Mouse (Mus musculus) hindbrain, embryonic 14.5 days (tissue): ENCODE data around the gene Ptprg. TPM values are rescaled to one million over a fixed set of nuclear protein-coding genes. Genes with fewer than 3 reads are reported as not detected.

ENCODE experiments used
- ATAC-seq: fragments of 200-750 bp; cut with Nextera tagmentation; 2 replicates; pipeline ENCODE4 v1.8.0; 2017; ENCODE audit warnings: moderate number of reproducible peaks, mild to moderate bottlenecking, moderate TSS enrichment, moderate library complexity; ENCODE audit not compliant: low FRiP score
- DNase-seq: peaks from one replicate; pipeline ENCODE4 v3.0.0-alpha.2; 2015; ENCODE audit warnings: low spot score
- H3K27ac ChIP-seq: fragments of 300-500 bp; sonication (generic); 2 replicates; pipeline ENCODE4 v1.5.1; 2014; ENCODE audit warnings: mild to moderate bottlenecking, moderate library complexity
- H3K27me3 ChIP-seq: fragments of 300-500 bp; sonication (generic); 2 replicates; pipeline ENCODE4 v1.6.1; 2014; ENCODE audit warnings: mild to moderate bottlenecking, low read length, mixed read lengths; ENCODE audit not compliant: control insufficient read depth, insufficient read depth
- H3K36me3 ChIP-seq: fragments of 300-500 bp; sonication (generic); replicated peaks from 2 replicates; pipeline ENCODE4 v1.6.1; 2014; ENCODE audit not compliant: control insufficient read depth, insufficient read depth
- H3K4me1 ChIP-seq: fragments of 300-500 bp; sonication (generic); replicated peaks from 2 replicates; pipeline ENCODE4 v1.6.1; 2014; ENCODE audit warnings: antibody characterized with exemption, low read length, mixed read lengths; ENCODE audit not compliant: control insufficient read depth, insufficient read depth
- H3K4me2 ChIP-seq: fragments of 300-500 bp; sonication (generic); replicated peaks from 2 replicates; pipeline ENCODE4 v1.6.1; 2014; ENCODE audit warnings: mild to moderate bottlenecking, moderate library complexity
- H3K4me3 ChIP-seq: fragments of 300-500 bp; sonication (generic); replicated peaks from 2 replicates; pipeline ENCODE4 v1.5.1; 2014; ENCODE audit warnings: mild to moderate bottlenecking, low read length
- H3K9ac ChIP-seq: fragments of 300-500 bp; sonication (generic); 2 replicates; pipeline ENCODE4 v1.6.1; 2014
- H3K9me3 ChIP-seq: fragments of 300-500 bp; sonication (generic); 2 replicates; pipeline ENCODE4 v1.6.1; 2016; ENCODE audit warnings: low read length; ENCODE audit not compliant: control insufficient read depth
- WGBS: fragments of 180-500 bp; shearing (Covaris S2); extraction: QIAGEN DNeasy Blood & Tissue Kit; methylation state at CpG from one replicate; pipeline ENCODE4 v1.1.7; 2014; 5-methylcytosine and 5-hydroxymethylcytosine counted together
- polyA plus RNA-seq: library from polyadenylated mRNA; unstranded; fragments of >200 nt; fragmentation: Nextera tagmentation; extraction: Ambion mirVana; gene quantifications from 2 replicates; pipeline ENCODE4 v1.2.1, GENCODE M21; 2014

Ptprg gene
- polyA plus RNA-seq, 1 experiment from 2014 or later, result 49.0 TPM

- H3K4me3 ChIP-seq, result no peak overlapping the region
- H3K4me1 ChIP-seq, result no peaks in the 10 kb centered on the region
- 70% methylated on average over 1 of the region's 1 CpGs for WGBS
- no peak overlapping the region for H3K9ac ChIP-seq
- H3K4me2 ChIP-seq, result no peak overlapping the region
- no peak for DNase-seq
- ATAC-seq, result no peak
- no peaks in the 10 kb centered on the region for H3K36me3 ChIP-seq
- no peak overlapping the region for H3K27ac ChIP-seq
- no peaks in the 10 kb centered on the region for H3K27me3 ChIP-seq
- H3K9me3 ChIP-seq, result no peaks in the 10 kb centered on the region
Observed at GRCm38 (mm10) chr14:12070361-12070760, 517.0 kb downstream of the Ptprg start.

- Histone ChIP-seq H3K27me3 (no peaks in the 10 kb centered on the region), H3K36me3 (no peaks in the 10 kb centered on the region), H3K4me1 (no peaks in the 10 kb centered on the region), H3K9me3 (no peaks in the 10 kb centered on the region), H3K9ac (no peak overlapping the region), H3K27ac (no peak overlapping the region), H3K4me3 (no peak overlapping the region), H3K4me2 (no peak overlapping the region)
- 82% methylated on average over 7 of the region's 7 CpGs for WGBS
- no peak for ATAC-seq
- no peak for DNase-seq
Observed at GRCm38 (mm10) chr14:12070856-12071465, 517.6 kb downstream of the Ptprg start.

- no peak overlapping the region for H3K9ac ChIP-seq
Observed at GRCm38 (mm10) chr14:12072026-12072861, 518.9 kb downstream of the Ptprg start.

GRCm38 (mm10) chr14:12073408-12074107, 520.2 kb downstream of the Ptprg start:
- no peak for DNase-seq
- Histone ChIP-seq H3K4me3 (no peak overlapping the region), H3K27ac (no peak overlapping the region), H3K4me1 (no peaks in the 10 kb centered on the region; the same call in 1 of the 2 replicates), H3K4me2 (no peak overlapping the region), H3K36me3 (no peaks in the 10 kb centered on the region), H3K9me3 (no peaks in the 10 kb centered on the region), H3K9ac (no peak overlapping the region), H3K27me3 (no peaks in the 10 kb centered on the region)
- no peak for ATAC-seq
- WGBS, result 75% methylated on average over 2 of the region's 2 CpGs

More at GRCm38 (mm10) chr14:12072026-12072861, 518.9 kb downstream of the Ptprg start:
- H3K4me3 ChIP-seq, result no peak overlapping the region
- H3K4me1 ChIP-seq, result no peaks in the 10 kb centered on the region; the same call in 1 of the 2 replicates
- WGBS, result 90% methylated on average over 7 of the region's 7 CpGs
- no peaks in the 10 kb centered on the region for H3K9me3 ChIP-seq
- H3K36me3 ChIP-seq, result no peaks in the 10 kb centered on the region
- no peak for DNase-seq
- H3K27me3 ChIP-seq, result no peaks in the 10 kb centered on the region
- no peak overlapping the region for H3K4me2 ChIP-seq
- H3K27ac ChIP-seq, result no peak overlapping the region
- ATAC-seq, result no peak

- H3K27me3 ChIP-seq, result no peaks in the 10 kb centered on the region
- no peak overlapping the region for H3K27ac ChIP-seq
- H3K9ac ChIP-seq, result no peak overlapping the region
- peaks cover 17% of the 10 kb centered on the region for H3K4me1 ChIP-seq
- no peak for DNase-seq
- H3K9me3 ChIP-seq, result no peaks in the 10 kb centered on the region
- H3K4me3 ChIP-seq, result no peak overlapping the region
- H3K36me3 ChIP-seq, result no peaks in the 10 kb centered on the region
- WGBS, result 80% methylated on average over 7 of the region's 7 CpGs
- no peak for ATAC-seq
- no peak overlapping the region for H3K4me2 ChIP-seq
Observed at GRCm38 (mm10) chr14:12077193-12077592, 523.9 kb downstream of the Ptprg start.

GRCm38 (mm10) chr14:12079250-12079649, 525.9 kb downstream of the Ptprg start:
- 51% methylated on average over 6 of the region's 6 CpGs for WGBS
- H3K27ac ChIP-seq, result 0 out of 2 replicates have a peak overlapping the region, but pooled peaks have one; percentile 33
- H3K9ac ChIP-seq, result no peak overlapping the region
- H3K36me3 ChIP-seq, result no peaks in the 10 kb centered on the region
- no peak for DNase-seq
- H3K4me1 ChIP-seq, result peaks cover 22% of the 10 kb centered on the region
- ATAC-seq, result no peak
- H3K9me3 ChIP-seq, result no peaks in the 10 kb centered on the region
- no peak overlapping the region for H3K4me2 ChIP-seq
- no peaks in the 10 kb centered on the region for H3K27me3 ChIP-seq
- no peak overlapping the region for H3K4me3 ChIP-seq

- no peak for DNase-seq
- Histone ChIP-seq H3K9ac (no peak overlapping the region), H3K27me3 (no peaks in the 10 kb centered on the region), H3K27ac (peak overlapping the region; percentile 33; the same call in 1 of the 2 replicates), H3K4me1 (peaks cover 22% of the 10 kb centered on the region), H3K9me3 (no peaks in the 10 kb centered on the region), H3K4me2 (no peak overlapping the region), H3K36me3 (no peaks in the 10 kb centered on the region), H3K4me3 (no peak overlapping the region)
- WGBS, result 30% methylated on average over 4 of the region's 4 CpGs
- ATAC-seq, result peak; percentile 58; the same call in 1 of the 2 replicates
Observed at GRCm38 (mm10) chr14:12079833-12080401, 526.6 kb downstream of the Ptprg start.

- no peak overlapping the region for H3K4me2 ChIP-seq
- 0 out of 2 replicates have a peak overlapping the region, but pooled peaks have one; percentile 23 for H3K27ac ChIP-seq
- DNase-seq (no peak), ATAC-seq (no peak)
- no peaks in the 10 kb centered on the region for H3K27me3 ChIP-seq
- no peaks in the 10 kb centered on the region for H3K9me3 ChIP-seq
- H3K36me3 ChIP-seq, result no peaks in the 10 kb centered on the region
- no peak overlapping the region for H3K4me3 ChIP-seq
- no peak overlapping the region for H3K9ac ChIP-seq
- peaks cover 22% of the 10 kb centered on the region for H3K4me1 ChIP-seq
- 17% methylated on average over 6 of the region's 6 CpGs for WGBS
Observed at GRCm38 (mm10) chr14:12082131-12082921, 529.0 kb downstream of the Ptprg start.
